Mouse (Mus musculus): ENCODE results near the gene Glyatl3.

Gene Glyatl3

GRCm38 (mm10) chr17:40914250-40914649, at the start of gene Glyatl3:
Glyatl3 (minus strand) TSS chr17:40914350.
- in situ Hi-C loops (cut with MseI, MboI): no loop called here

DNA sequence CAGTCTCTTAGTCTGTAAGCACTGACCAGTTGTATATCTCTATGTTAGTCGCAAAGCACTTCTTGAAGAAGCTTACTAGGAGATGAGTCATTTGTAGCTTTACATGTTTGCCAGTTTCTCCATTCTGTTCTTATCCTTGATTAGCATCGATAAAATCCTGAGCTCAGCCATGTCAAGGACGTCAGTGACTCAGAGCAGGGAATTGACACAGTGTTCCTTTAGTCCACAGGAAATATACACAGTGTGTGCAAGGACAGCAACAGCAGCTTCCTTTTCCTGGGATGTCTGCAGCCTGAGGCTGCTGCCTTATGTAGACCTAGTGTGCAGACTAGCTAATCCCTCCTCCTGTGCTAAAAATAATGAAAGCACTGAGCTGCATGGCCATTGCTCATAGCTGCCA, 34.4 kb upstream of the Glyatl3 start:
- in situ Hi-C loops (cut with MseI, MboI): no loop called here

DNA sequence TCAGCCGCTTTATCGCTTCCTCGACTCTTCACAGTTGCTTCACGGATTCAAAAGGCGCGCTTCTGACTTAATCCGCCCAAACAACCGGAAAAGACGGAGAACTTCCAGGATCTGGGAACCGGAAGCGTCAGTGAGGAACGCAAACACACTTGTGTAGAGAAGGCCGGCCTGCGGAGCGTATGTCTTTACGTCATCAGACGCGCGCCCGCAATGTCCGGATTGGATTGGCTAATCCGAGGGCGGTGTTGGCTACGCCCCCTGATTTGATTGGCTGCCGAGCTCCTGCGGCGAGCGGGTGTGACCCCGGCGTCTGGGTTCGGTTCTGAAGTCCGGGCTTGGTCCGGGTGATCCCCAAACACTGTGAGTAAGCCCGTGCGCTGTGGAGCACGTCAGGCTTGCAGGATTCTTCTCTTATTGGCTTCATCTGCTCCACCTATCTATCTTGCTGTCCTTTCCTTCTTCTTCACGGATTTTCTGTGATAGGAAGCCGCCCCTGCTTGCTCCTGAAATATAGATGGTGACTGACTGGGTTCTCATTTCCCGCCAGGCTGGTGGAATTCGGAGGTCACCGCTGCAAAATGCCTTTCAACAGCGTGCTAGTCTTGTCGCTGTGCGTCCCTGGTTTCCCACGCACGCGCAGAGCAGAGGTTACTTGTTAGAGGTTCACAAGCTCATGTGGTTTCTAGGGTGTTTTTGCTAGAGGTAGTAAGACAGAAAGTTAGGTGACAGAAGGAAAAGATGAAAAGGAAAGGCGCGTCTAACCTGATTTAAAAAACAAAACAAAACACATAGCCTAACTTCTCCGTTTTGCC, 20.5 kb upstream of the Glyatl3 start, which contains the start of the genes Mut and Cenpq:
Gene Mut, plus strand, starts transcription at position 266 of the 812 bp plus-strand sequence.
Gene Cenpq, minus strand, starts transcription at position 628 of the 812 bp plus-strand sequence.
- in situ Hi-C loops (cut with MseI, MboI): no loop called here

GRCm38 (mm10) chr17:40933985-40934384, 19.8 kb upstream of the Glyatl3 start:
- in situ Hi-C loops (cut with MseI, MboI): no loop called here

GRCm38 (mm10) chr17:40915499-40915898, 1.3 kb upstream of the Glyatl3 start:
- in situ Hi-C loops (cut with MseI, MboI): no loop called here

DNA sequence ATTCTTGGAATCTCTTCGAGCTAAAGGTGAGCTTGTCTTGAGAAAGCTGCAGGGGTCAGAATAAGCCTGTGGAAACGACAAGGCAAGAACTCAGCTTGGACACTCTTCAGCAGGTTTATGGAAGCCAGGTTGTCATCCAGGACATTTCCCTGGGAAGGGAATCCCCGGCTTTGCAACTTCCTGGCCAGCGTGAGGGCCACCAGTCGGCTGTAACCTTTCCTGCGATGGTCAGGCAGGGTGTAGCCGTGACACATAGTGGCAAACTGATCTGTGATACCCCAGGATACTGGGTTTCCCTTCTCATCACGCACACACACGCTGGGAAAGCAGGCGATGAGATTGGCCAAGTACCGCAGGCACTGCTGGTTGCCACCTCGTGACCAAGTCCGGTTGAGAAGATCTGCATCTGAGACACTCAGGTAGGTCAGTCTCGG, 9.4 kb downstream of the Glyatl3 start:
- in situ Hi-C loops (cut with MseI, MboI): no loop called here

DNA sequence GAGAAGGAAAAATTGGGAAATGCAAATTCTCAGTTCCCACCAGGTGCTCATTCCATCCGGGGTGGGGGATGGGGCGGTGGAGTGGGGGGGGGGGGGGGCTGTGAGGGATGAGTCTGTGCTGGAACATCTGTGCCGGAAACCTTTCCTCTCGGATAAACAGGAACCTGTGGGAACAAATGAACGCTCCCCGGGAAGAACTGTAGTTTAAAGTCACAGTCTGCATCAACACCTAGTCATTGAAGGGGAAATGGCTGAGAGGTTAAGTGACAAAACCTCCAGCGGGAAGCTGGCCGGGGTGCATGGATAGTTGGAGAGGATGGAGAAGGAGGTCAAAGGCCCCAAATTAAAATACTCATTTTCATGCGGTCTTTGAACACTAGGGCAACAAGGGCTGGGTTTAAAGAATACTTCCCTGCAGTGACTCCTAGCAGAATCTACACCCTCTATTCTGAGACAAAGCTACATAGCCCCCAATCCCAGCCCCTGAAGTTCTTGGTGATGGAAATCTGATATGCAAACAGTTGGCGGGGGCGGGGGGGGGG, 10.0 kb downstream of the Glyatl3 start:
- in situ Hi-C loops (cut with MseI, MboI): no loop called here

GRCm38 (mm10) chr17:40903345-40903744, 10.8 kb downstream of the Glyatl3 start:
- in situ Hi-C loops (cut with MseI, MboI): no loop called here

- in situ Hi-C loops (cut with MseI, MboI): loop anchor here (5.0 kb wide), 1 partner anchor 63 kb away; no protein-coding TSS in a partner anchor
Measured at GRCm38 (mm10) chr17:40899783-40900363, 14.3 kb downstream of the Glyatl3 start.

GRCm38 (mm10) chr17:40896863-40897262, 17.3 kb downstream of the Glyatl3 start:
- in situ Hi-C loops (cut with MseI, MboI): loop anchor here (5.0 kb wide), 1 partner anchor 60 kb away; no protein-coding TSS in a partner anchor

- in situ Hi-C loops (cut with MseI, MboI): no loop called here
Measured at GRCm38 (mm10) chr17:40887849-40888536, 26.2 kb downstream of the Glyatl3 start.

DNA sequence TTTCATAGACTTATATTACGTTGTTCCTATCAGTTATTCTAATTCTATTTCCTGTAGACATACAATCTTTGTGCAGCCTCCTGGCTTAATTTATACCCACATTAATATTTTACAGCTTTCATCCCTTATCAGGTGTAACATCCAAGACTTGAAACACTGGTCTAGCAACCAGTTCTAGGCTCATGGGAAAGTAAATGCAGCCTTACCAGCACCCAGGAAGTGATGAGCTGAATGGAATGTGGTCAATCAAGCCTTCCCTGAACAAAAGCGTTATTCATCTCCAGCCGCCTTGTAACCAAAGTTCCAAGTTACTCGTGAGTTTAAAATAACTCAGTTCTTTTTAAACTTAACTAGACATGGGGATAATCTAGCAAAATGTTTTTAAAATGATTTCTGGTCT, 29.0 kb downstream of the Glyatl3 start:
- in situ Hi-C loops (cut with MseI, MboI): no loop called here

DNA sequence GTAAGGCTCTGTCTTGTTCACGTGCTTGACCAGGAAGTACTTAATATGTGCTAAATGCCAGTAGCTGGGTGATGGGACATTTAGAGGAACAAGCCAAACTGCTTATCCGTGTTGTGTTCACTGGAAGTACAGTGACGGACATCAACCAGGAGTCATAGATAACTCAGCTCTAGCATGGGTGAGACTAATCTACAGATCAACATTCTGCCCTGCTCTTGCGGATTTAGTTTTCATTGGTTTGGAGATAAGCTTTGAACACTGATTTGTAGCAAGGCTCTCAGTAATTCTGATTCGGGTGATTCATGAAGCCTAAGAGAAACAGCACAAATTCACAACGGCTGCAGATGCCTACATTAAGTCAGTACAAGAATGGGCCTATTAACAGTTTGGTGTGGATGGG, 32.0 kb downstream of the Glyatl3 start:
- in situ Hi-C loops (cut with MseI, MboI): no loop called here

DNA sequence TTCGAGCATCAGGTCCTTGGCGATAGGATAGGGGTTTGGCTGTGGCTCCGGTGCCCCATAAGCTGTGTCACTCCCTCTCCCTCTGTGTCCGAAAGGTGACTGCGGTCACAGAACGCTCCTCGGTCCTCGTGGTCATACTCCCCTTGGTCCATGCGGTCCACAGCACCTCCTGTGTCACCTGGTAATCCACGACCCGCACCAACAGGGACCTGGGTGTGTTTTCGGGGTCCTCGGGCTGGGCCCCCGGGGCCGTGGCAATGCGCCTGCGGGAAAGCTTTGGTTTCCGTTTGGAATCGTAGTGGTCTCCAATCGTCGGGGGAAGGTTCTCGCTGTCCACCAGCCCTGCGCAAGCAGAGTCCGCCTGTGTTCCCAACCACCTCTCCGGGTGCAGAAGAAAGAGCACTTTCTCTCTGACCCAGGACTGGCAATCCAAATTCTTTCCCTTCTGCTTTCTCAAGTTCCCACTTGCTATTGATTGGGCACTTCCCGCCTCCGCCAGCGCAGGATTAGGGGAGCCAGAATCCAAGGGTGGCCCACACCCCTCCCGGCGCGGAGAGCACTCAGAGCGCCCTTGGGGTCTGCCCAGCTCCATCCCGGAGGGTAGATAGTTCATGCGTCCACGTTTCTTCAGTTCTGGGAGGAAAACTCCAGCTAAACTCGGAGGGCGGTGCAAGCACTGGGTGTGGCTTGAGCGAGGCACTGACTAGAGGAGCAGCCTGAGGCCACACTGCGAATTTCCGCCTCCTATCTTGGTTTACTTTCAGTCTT, 34.0 kb downstream of the Glyatl3 start, which contains the start of gene 9130008F23Rik:
Gene 9130008F23Rik, minus strand, starts transcription at position 636 of the 768 bp plus-strand sequence.
- in situ Hi-C loops (cut with MseI, MboI): no loop called here

- in situ Hi-C loops (cut with MseI, MboI): no loop called here
Measured at GRCm38 (mm10) chr17:40879528-40879923, 34.6 kb downstream of the Glyatl3 start.

- in situ Hi-C loops (cut with MseI, MboI): no loop called here
Measured at GRCm38 (mm10) chr17:40877741-40878140, 36.4 kb downstream of the Glyatl3 start.

DNA sequence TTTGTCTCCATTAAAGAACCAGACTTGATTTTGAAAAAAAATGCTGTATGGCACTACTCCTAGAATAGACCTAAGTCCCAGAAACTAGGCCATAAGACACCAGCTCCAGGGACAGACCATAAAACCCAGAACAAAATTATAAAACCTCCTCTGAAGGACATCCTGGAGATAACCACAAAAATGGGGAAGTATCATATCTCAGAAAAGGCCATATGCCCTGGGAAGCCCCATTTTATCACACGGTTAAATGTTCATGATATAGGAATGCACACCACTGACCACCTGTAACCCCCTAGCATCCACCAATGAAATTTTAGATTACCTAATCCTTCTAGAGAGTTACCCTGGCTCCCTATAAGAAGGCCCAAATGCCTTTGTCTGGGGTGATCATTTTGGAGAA, 38.6 kb downstream of the Glyatl3 start:
- in situ Hi-C loops (cut with MseI, MboI): no loop called here

DNA sequence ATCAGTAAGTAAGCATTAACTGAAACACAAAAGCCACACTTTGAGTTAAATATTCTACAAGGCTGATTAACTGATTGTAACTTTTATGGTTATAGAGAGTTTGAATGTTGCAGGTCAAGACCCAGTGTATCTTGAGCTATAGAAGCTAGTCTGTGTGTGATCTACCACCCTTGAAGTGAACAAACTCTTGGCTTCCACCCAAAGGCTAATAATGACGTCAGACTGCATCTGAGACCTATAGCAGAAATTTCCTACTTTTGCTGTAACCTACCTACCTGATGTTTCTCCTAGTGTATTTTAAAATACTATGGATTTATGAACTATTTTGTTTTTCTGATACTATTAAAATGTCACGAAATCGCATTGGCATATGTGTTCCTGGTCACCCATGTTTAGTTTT, 39.4 kb downstream of the Glyatl3 start:
- in situ Hi-C loops (cut with MseI, MboI): no loop called here

DNA sequence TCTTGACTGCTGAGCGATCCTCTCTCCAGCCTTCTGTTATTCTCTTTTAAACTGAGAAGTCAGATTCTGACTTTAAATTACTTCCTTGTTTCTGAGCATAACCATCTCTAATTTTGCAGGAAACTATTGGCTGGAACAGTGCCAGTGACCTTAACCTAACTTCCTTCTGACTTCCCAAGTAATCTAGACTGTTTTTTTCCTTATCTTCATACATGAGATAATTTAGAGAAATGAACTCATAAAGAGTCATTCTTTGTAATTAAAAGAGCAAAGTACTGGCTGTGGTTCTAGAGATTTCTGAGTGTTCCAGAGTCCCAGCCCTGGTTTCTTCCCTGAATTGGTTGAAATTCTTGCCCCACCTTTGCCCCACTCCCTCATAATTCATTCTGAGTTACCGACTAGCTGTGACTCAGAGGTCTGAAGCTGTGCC, 40.6 kb downstream of the Glyatl3 start:
- in situ Hi-C loops (cut with MseI, MboI): no loop called here

DNA sequence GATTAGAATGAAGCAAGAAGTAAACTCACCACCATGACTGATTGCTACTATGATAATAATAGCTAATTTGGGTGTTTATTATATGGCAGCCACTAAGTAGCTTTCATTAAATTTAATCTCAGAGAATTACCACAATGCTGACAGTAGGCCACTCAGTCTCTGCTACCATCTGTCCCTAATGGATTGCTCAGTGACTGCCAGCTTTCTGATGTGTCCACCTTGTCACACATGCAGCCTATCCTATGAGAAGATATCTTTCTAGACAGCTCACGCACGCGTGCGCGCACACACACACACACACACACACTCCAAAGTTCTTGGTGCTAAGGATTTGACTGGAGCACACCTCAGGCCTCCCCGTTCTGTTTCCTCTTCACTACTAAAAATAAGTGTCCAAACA, 41.5 kb downstream of the Glyatl3 start:
- in situ Hi-C loops (cut with MseI, MboI): no loop called here
